Mouse (Mus musculus): Measurements from ENCODE around the gene Tubgcp3. TPM values are rescaled to one million over a fixed set of nuclear protein-coding genes. Genes with fewer than 3 reads are reported as not detected.
"Not testable (repeated sequence)": the region's sequence is repeated elsewhere in the genome, so short reads cannot be mapped to it uniquely, and the experiment has no call there.

Gene Tubgcp3
- polyA plus RNA-seq, 1 experiment from 2014 or later: 38.6 TPM

GRCm38 (mm10) chr8:12583785-12584184 lies 88.3 kb downstream of the Tubgcp3 start:
- Histone ChIP-seq H3K4me2 (replicated peaks) (no peak overlapping the region), H3K4me1 (no peaks in the 10 kb centered on the region)

DNA sequence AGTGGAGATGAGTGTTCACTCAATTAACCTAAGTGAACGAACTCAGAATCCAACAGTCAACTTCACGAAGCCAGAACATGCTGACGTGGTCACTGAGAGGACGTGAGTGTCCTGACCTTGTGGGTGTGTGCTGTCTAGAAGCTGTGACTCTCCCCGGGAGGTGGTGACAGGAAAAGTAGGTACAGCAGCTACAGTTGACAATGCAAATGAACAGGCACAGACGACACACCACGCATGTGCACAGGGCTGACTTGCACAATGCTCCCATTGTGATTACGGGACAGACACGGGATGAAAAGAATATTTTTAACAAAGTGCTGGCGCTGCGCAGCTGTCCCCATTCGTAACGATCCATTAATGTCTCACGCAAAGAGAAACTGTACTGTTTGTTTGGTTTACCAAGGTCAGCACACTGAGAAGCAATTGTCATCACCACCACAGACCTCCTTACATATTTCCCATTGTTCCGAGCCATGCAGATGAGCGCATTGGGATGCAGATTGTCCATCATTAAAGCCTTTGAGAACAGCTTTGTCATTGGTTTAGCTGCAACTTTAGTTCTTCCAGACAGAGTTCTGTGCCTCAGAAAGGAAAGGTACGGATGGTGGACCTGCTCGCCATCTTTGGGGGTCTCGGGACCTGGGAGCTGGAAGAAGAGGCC lies 92.6 kb downstream of the Tubgcp3 start:
- not testable (repeated sequence) for H3K27ac ChIP-seq (replicated peaks); H3K4me2 ChIP-seq (replicated peaks); H3K36me3 ChIP-seq; ATAC-seq (ENCODE audit: insufficient number of reproducible peaks, low FRiP score, low TSS enrichment, low read depth); H3K9me3 ChIP-seq (replicated peaks); H3K4me1 ChIP-seq; H3K9ac ChIP-seq; H3K4me3 ChIP-seq (replicated peaks)
- 83% methylated on average over 19 of the region's 19 CpGs for WGBS
- H3K27me3 ChIP-seq: peaks cover 12% of the 10 kb centered on the region

More at GRCm38 (mm10) chr8:12583785-12584184, 88.3 kb downstream of the Tubgcp3 start:
- Histone ChIP-seq H3K9ac (no peak overlapping the region), H3K9me3 (replicated peaks) (no peaks in the 10 kb centered on the region), H3K36me3 (no peaks in the 10 kb centered on the region), H3K27ac (replicated peaks) (no peak overlapping the region), H3K27me3 (peaks cover 5% of the 10 kb centered on the region; the same call in 1 of the 2 replicates), H3K4me3 (replicated peaks) (no peak overlapping the region)
- 83% methylated on average over 5 of the region's 5 CpGs for WGBS
- no peak for ATAC-seq (ENCODE audit: insufficient number of reproducible peaks, low FRiP score, low TSS enrichment, low read depth)

- WGBS: 62% methylated on average over 6 of the region's 6 CpGs
- no peak overlapping the region for H3K4me2 ChIP-seq (replicated peaks)
- H3K9me3 ChIP-seq (replicated peaks): no peaks in the 10 kb centered on the region
Measured at GRCm38 (mm10) chr8:12576739-12577138, 95.3 kb downstream of the Tubgcp3 start.

GRCm38 (mm10) chr8:12576003-12576402 lies 96.0 kb downstream of the Tubgcp3 start:
- H3K4me1 ChIP-seq: no peaks in the 10 kb centered on the region
- no peaks in the 10 kb centered on the region for H3K36me3 ChIP-seq
- H3K4me2 ChIP-seq (replicated peaks): no peak overlapping the region
- no peak overlapping the region for H3K27ac ChIP-seq (replicated peaks)
- no peak overlapping the region for H3K4me3 ChIP-seq (replicated peaks)
- no peak overlapping the region for H3K9ac ChIP-seq
- H3K27me3 ChIP-seq: peaks cover 22% of the 10 kb centered on the region
- H3K9me3 ChIP-seq (replicated peaks): no peaks in the 10 kb centered on the region
- ATAC-seq (ENCODE audit: insufficient number of reproducible peaks, low FRiP score, low TSS enrichment, low read depth): no peak
- 65% methylated on average over 5 of the region's 5 CpGs for WGBS

More at GRCm38 (mm10) chr8:12576739-12577138, 95.3 kb downstream of the Tubgcp3 start:
- no peaks in the 10 kb centered on the region for H3K36me3 ChIP-seq
- H3K9ac ChIP-seq: no peak overlapping the region
- peaks cover 26% of the 10 kb centered on the region for H3K27me3 ChIP-seq
- no peak overlapping the region for H3K4me3 ChIP-seq (replicated peaks)
- no peaks in the 10 kb centered on the region for H3K4me1 ChIP-seq
- no peak for ATAC-seq (ENCODE audit: insufficient number of reproducible peaks, low FRiP score, low TSS enrichment, low read depth)
- H3K27ac ChIP-seq (replicated peaks): no peak overlapping the region

- Histone ChIP-seq H3K36me3 (no peaks in the 10 kb centered on the region), H3K4me1 (no peaks in the 10 kb centered on the region), H3K9ac (no peak within 1 kb of the TSS), H3K9me3 (replicated peaks) (no peaks in the 10 kb centered on the region), H3K27me3 (peaks cover 22% of the 10 kb centered on the region), H3K27ac (replicated peaks) (no peak within 1 kb of the TSS), H3K4me3 (replicated peaks) (no peak within 1 kb of the TSS), H3K4me2 (replicated peaks) (no peak within 1 kb of the TSS)
- no peak for ATAC-seq (ENCODE audit: insufficient number of reproducible peaks, low FRiP score, low TSS enrichment, low read depth)
- 51% methylated on average over 14 of the region's 14 CpGs for WGBS
Measured at GRCm38 (mm10) chr8:12572814-12573534, 99.1 kb downstream of the Tubgcp3 start, which contains the start of gene Spaca7. TSS of gene Spaca7 (plus strand) at chr8:12573029.

DNA sequence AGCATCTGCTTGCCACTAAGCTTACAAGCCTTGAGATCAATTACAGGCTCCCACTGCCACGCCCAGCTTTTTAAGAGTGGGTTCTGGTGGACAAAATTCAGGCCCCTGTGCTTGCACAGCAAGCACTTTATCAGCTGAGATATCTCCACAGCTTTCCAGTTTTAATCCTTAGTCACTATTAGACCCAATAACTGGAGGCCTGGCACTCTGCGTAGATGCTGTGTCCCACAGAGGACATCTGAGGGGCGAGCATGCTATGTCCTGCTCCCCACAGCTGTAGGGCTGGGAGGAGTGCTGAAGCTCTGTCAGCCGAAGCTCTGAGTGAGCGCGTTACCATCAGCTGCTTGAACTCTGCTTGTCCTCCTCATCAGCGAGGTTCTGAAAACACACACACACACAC lies 105.5 kb downstream of the Tubgcp3 start:
- Histone ChIP-seq H3K27ac (replicated peaks) (no peak overlapping the region), H3K4me1 (no peaks in the 10 kb centered on the region), H3K9me3 (replicated peaks) (no peaks in the 10 kb centered on the region), H3K36me3 (no peaks in the 10 kb centered on the region), H3K27me3 (peaks cover 45% of the 10 kb centered on the region), H3K4me3 (replicated peaks) (no peak overlapping the region), H3K4me2 (replicated peaks) (no peak overlapping the region), H3K9ac (no peak overlapping the region)
- WGBS: 39% methylated on average over 7 of the region's 7 CpGs
- no peak for ATAC-seq (ENCODE audit: insufficient number of reproducible peaks, low FRiP score, low TSS enrichment, low read depth)

DNA sequence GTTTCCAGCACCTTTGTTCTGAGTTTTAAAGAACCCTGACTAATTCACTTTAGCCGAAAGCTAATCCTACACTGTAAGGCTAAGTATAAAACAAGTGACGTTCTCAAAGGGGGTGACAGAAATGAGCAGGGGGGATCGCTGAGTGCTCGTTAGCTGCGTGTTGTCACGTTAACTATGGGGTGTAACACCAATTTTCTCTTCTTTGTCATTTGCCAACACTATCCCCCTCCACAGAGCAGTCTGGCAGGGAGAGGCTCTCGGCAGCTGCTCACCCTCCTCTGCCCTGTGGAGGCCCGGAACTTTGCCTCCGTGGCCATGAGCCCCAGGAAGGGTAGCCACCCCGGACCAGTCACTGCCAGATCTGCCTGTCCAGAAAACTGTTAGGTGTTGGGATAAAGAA lies 106.6 kb downstream of the Tubgcp3 start:
- no peak overlapping the region for H3K4me3 ChIP-seq (replicated peaks)
- WGBS: 51% methylated on average over 10 of the region's 10 CpGs
- no peaks in the 10 kb centered on the region for H3K9me3 ChIP-seq (replicated peaks)
- peaks cover 53% of the 10 kb centered on the region for H3K27me3 ChIP-seq
- no peaks in the 10 kb centered on the region for H3K4me1 ChIP-seq
- no peak overlapping the region for H3K9ac ChIP-seq
- ATAC-seq (ENCODE audit: insufficient number of reproducible peaks, low FRiP score, low TSS enrichment, low read depth): no peak
- H3K4me2 ChIP-seq (replicated peaks): no peak overlapping the region
- no peaks in the 10 kb centered on the region for H3K36me3 ChIP-seq
- no peak overlapping the region for H3K27ac ChIP-seq (replicated peaks)

- Histone ChIP-seq H3K4me1 (no peaks in the 10 kb centered on the region), H3K9ac (no peak overlapping the region), H3K36me3 (no peaks in the 10 kb centered on the region), H3K9me3 (replicated peaks) (no peaks in the 10 kb centered on the region), H3K4me2 (replicated peaks) (no peak overlapping the region), H3K27ac (replicated peaks) (no peak overlapping the region), H3K4me3 (replicated peaks) (no peak overlapping the region), H3K27me3 (peaks cover 56% of the 10 kb centered on the region)
- 3% methylated on average over 4 of the region's 4 CpGs for WGBS
- ATAC-seq (ENCODE audit: insufficient number of reproducible peaks, low FRiP score, low TSS enrichment, low read depth): no peak
Measured at GRCm38 (mm10) chr8:12564307-12564706, 107.7 kb downstream of the Tubgcp3 start.

Small RNAs within 50 kb of the gene (microRNA-seq; reads per million reads assigned to microRNA genes)
- gene Gm26483 (ENCODE audit: borderline number of aligned reads): not detected

Other genes with a start within 250 kb of the Tubgcp3 start
- gene Spaca7, start 99.2 kb downstream of the Tubgcp3 start, polyA plus RNA-seq (2015; fragmentation: Nextera tagmentation; extraction: Ambion mirVana): not detected in 2 replicates
- gene Atp11a, start 84.8 kb upstream of the Tubgcp3 start, polyA plus RNA-seq (2015; fragmentation: Nextera tagmentation; extraction: Ambion mirVana): 19.9 and 22.2 TPM in 2 replicates
- gene Mcf2l, start 201.6 kb upstream of the Tubgcp3 start, polyA plus RNA-seq (2015; fragmentation: Nextera tagmentation; extraction: Ambion mirVana): 16.8 and 18.7 TPM in 2 replicates

Data from embryonic facial prominence, embryonic 15.5 days (tissue).